Mouse (Mus musculus) ovary, adult 18-20 months (tissue): ENCODE results near the gene Hbb-y.
"Not testable (repeated sequence)": the region's sequence is repeated elsewhere in the genome, so short reads cannot be mapped to it uniquely, and the experiment has no call there.

Experiments used
- DNase-seq: peaks from one replicate; pipeline ENCODE4 v3.0.0; 2022; ENCODE audit warnings: low spot score, mixed read lengths

Hbb-y gene

DNA sequence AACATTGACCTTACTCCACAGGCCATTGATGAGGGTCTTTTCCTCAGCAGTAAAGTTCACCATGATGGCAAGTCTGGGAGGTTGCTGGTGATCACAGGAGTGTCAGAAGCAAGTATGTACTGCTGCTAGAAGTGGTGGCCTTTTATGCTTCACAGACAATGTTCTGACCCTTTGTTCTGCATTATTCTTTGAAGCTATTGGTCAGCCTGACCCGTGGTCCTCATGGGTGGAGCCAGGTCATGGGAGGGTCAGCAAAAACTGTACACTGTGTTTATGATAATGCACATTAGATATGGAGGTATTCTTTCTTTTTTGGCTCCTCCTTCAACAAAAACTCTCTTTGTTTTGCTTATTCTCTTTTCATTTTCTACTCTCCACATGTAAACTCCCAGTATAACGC lies at the start of gene Hbb-y:
Hbb-y (minus strand) TSS at position 127 of the 400 bp plus-strand sequence.
- no peak for DNase-seq

DNA sequence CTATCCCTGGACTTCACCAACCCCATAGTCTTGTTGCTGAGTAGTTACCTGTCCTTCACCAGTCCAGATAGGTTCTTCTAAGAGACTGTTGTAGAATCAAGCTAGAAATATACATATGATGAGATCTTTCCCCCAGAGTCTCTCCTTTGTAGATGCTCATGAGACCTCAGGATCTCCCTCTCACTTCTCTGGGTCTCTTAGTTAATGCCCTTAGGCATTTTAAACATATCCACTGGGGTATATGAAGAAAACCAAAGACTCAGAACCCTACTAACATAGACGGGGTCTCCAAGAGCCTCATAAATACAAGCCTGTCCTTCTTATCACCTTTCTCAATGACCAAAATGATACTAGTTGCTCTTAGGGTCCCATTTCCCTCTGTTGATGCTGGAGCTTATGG lies 41.4 kb upstream of the Hbb-y start, which contains the start of gene Olfr64:
Olfr64 (minus strand) TSS at position 101 of the 400 bp plus-strand sequence.
- DNase-seq: no peak

DNA sequence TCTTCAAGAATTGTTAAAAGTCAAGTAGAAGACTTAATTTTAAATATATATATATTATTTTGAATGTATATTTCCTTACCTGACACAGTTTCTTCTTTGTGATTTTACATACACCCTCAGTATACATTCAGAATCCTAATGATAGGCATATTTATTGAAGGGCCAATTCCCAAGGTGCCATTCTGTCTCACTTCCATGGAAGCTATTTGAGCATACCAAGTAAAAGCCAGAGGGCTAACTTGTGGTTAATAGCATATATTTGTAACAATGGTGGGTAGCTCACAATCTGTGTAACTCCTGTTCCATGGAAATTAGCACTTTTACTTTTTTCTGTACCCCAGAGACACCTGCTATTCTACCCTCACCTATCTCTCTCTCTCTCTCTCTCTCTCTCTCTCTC lies 33.1 kb upstream of the Hbb-y start, which contains the start of gene Olfr66:
Olfr66 (minus strand) TSS at position 101 of the 400 bp plus-strand sequence.
- no peak for DNase-seq

DNA sequence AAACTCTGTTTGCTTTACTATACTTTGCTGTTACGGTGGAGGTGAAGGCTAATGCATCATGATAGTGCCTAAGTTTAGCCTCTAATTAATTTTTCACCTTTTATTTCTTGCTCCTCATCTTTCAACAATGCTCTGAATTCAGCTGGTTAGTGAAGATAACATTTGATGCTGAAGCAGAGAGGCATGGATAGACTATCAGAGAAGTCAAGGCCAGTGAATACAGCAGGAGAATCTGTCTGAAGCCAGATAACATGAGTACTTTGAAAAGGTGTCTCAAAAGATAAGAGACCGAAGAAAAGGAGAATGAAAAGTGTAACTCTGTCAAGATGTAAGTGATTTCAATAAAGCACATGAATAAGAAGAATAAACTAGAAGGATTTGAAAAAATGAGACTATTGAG lies 24.1 kb upstream of the Hbb-y start:
- DNase-seq: no peak

DNA sequence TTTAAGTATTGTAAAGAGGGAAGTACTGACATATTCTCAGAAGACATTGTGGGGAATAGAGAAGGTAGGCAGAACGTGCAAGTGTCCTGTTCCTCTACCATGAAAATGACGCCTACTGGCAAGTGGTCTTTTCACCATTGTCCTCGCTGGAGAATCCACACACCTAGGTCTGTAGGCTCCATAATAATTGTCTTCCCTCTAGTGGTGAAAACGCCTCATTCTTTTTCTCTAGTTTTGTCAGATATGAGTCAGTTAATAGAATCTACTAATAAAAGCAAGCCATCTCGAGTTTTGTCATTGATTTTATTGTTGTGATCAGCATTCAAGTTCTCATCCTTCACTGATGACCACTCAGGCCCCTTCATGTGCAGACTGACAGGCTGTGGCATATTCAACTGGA lies 21.4 kb upstream of the Hbb-y start:
- no peak for DNase-seq

DNA sequence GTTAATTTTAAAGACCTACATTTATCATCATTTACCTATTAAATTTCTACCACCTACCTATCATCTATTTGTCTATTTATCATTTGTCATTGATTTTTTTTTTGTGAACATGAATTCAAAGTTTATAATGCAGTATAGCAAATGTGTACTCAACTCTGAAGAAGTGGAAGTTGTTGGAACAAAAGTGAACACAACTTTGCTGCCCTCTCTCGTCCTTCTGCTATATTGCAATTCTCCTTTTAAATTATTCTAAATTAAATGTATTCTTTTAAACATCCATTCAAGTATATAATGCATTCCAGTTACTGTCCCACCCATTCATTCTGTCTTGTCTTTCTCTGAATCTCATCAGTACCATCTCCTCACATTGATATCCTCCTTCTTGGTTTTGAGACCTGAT lies 20.0 kb upstream of the Hbb-y start:
- DNase-seq: no peak

DNA sequence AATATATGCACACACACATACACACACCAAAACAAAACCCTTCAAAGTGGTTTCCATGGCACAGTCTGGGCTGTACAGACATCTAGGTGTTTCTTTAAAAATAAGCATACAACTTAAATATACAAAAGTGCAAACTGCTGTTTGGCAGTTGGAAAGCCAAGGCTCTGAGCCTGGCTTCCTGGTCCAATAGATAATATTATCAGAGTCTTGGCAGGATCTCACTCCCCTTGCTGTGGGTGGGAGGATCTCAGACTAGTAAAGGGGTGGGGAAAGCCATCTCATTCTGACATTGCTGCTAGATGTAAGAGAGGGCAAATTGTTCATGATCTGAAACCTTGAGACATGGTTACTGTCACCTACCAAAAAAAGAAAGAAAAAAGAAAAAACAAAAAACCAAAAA lies 17.7 kb upstream of the Hbb-y start:
- no peak for DNase-seq

DNA sequence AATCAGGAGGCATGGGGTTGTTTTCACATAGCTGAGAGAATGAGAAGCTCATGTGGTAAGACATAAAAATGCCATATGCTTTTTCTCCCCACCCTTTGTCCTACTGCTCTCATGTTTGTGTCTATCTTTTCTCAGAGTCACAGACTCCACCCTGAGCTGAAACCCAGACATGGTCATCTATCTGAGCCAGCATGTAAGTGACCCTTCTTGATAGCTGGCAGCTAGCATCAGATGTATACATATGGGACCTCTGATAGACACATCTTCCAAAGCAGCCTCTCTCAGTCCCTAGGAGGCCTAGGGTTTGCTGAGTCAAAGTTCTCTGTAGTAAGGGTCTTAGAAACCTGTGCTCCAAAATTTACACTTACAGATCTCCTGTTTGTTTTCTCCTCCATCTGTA lies 12.7 kb upstream of the Hbb-y start:
- DNase-seq: no peak

DNA sequence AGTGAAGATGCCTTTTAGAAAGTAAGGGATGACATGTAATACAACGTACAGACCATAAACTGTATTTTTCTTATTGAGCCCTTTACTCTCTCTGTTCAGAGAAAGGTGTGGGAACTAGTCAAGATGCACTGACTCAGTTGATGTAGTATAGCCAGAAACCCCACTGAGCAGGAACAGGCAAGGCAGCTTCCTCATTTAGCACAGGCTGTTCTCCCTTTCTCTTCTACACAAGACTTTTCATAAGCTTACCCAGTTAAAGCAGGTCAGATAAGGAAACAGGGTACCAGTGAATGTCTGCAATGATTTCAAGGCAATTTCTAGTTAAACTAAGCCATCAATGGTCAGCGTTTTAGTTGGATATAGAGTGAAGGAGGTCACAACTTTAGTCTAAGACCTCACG lies 8.5 kb upstream of the Hbb-y start:
- DNase-seq: no peak

DNA sequence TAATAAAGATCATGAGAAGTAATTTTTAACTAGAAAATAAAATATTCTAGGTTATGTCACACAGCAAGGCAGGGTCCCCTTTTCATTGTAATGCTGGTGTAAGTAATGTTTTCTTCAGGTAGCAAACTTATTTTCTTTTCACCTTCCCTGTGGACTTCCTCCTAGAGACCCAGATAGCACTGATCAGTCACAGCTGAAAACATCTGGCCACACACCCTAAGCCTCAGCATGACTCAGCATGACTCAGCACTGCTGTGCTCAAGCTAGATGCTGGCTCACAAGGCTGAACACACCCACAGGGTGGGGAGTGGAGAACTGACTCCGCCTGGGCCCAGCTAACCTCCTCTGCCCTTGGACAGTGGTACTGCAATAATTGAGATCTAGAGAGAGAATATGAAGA lies 7.8 kb upstream of the Hbb-y start:
- peak; percentile 52 for DNase-seq

DNA sequence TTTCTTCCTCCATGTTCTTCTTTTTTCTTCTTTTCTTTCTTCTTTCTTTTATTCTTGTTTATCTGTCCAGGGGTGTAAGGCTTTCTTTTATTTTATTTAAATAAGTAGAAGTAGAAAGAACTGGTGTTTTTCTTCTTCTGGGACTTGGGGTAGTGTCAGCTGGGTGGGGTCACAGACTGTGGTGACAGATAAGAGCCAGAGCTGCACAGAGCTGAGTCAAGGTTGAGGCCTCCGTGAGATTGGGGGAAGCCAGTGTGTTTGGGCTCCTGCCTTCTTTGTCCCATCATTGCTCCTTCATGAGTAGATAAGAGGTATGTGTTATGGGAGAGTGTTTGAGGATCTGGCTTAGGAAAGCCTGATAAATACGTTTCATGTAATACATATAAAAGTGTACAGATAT lies 6.1 kb upstream of the Hbb-y start:
- DNase-seq: no peak

DNA sequence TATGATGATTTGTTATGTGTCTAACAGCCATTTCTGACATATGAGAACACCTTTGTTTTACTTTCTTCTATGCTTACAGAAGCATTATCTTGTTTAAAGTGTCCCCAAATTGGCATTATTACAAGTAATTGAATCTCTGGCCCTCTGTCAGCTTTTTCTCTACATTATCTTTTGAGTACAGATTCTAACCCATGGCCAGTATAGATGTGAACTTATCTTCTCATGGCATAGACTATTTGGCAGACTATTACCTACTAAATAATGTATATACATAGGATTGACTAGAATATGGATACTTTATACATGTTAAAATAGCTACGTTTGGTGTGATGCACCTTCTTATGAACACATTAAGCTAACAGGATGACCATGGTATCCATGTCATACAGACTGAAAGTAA lies 1.7 kb upstream of the Hbb-y start:
- no peak for DNase-seq

DNA sequence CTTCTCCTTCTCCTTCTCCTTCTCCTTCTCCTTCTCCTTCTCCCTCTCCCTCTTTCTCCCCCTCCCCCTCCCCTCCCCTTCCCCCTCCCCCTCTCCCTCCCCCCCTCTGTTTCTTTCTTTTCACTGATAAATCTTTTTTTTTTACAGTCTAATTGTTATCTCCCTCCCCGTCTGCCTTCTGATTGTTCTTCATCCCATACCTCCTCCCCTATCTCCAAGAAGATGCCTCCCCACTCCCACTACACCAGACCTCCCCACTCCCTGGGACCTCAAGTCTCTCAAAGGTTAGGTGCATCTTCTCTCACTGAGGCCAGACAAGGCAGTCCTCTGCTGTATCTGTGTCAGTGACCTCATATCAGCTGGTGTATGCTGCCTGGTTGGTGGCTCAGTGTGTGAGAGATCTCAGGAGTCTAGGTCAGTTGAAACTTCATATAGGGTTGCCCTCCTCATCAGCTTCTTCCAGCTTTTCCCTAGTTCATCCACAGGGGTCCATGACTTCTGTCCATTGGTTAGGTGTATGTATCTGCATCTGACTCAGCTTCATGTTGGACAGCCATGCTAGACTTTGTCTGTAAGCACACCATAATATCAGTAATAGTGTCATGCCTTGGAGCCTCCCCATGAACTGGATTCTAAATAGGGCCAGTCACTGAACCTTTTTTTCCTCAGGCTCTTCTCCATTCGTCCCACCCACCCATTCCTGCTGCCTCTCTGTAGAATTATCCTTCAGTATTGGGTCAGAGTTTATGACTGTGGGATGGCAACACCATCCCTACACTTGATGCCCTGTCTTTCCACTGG lies 8.3 kb downstream of the Hbb-y start:
- no peak for DNase-seq

DNA sequence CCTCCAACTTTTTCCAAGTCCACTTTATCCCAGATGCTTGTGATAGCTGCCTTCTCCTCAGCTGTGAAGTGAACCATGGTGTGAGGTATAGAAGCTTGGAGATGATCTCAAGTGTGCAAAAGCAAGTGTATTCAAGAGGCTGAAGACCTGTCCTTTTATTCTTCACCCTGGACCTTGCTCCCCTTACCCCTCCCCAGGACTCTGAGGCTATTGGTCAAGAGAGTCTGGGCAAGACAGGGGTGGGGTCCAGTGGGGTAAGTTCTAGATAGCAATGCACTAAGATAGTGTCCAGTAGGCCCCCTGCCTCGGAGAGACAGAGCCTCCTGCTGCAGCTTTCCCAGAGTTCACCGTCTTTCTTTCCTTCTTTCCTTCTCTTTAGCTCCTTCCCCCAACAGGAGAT lies 10.0 kb downstream of the Hbb-y start, which contains the start of gene Hbb-bh1:
Hbb-bh1 (minus strand) TSS at position 131 of the 400 bp plus-strand sequence.
- DNase-seq: no peak

DNA sequence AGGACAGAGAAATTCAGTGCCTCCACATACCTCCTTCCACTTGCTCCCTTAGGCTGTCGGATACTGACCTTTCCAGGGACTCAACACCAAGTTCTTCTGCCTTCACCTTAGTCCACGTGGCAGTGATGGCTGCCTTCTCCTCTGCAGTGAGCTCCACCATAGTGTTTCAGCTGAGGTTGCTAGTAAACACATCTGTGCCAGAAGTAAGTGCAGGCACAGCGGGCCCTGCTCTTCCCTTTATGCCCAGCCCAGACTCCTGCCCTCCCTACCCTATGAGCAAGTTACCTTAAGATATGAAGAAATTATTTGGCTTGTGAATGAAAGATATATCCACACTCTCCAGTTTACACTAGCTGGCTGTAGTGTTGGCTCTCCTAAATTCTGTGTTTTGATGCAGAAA lies 12.7 kb downstream of the Hbb-y start, which contains the start of gene Hbb-bh2:
Hbb-bh2 (minus strand) TSS at position 253 of the 400 bp plus-strand sequence.
- DNase-seq: no peak

DNA sequence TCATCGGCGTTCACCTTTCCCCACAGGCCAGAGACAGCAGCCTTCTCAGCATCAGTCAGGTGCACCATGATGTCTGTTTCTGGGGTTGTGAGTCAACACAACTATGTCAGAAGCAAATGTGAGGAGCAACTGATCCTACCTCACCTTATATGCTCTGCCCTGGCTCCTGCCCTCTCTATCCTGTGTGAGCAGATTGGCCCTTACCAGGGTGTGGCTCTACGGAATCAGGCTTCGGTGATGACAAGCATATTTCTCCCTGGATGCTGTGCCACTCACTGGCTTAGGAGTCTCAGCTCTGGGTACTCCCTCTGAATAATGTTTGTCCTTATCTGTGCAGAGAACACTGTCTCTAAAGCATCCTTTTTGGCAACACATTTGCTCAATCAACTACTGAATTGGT lies 25.2 kb downstream of the Hbb-y start, which contains the start of gene Hbb-bs:
Hbb-bs (minus strand) TSS at position 289 of the 400 bp plus-strand sequence.
- DNase-seq: no peak

DNA sequence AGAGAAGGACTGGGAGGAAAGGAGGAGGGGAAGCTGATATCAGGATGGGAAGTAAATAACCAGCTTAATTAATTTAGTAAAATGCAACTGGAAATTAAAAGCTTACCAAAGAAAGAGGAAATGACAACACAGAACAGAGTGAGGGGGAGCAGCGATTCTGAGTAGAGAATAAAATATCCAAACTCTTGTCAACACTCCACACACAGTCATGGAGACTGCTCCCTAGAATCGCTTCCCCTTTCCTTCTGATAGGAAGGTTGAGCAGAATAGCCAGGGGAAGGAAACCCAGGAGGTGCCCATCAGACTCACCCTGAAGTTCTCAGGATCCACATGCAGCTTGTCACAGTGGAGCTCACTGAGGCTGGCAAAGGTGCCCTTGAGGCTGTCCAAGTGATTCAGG lies 25.9 kb downstream of the Hbb-y start:
- not testable (repeated sequence) for DNase-seq

DNA sequence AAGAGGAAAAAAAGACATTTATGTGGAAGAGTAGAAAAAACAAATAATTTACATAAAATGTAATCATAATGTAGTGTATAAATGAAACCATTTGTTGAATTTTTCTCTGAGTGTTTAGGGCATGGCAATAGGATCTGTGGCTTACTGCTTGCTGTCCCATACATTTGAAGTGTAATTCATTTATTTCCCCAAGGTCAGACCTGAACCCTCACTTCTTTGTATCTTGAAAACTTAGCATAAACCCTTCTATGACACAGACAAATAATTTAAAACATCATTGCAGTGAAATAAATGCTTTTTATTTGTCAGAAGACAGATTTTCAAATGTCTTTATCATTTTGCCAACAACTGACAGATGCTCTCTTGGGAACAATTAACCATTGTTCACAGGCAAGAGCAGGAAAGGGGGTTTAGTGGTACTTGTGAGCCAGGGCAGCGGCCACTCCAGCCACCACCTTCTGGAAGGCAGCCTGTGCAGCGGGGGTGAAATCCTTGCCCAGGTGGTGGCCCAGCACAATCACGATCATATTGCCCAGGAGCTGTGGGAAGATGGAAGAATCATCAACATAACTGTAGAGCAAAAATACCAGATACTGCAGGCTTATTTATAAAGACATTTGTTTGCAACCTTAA lies 26.6 kb downstream of the Hbb-y start:
- DNase-seq: no peak

DNA sequence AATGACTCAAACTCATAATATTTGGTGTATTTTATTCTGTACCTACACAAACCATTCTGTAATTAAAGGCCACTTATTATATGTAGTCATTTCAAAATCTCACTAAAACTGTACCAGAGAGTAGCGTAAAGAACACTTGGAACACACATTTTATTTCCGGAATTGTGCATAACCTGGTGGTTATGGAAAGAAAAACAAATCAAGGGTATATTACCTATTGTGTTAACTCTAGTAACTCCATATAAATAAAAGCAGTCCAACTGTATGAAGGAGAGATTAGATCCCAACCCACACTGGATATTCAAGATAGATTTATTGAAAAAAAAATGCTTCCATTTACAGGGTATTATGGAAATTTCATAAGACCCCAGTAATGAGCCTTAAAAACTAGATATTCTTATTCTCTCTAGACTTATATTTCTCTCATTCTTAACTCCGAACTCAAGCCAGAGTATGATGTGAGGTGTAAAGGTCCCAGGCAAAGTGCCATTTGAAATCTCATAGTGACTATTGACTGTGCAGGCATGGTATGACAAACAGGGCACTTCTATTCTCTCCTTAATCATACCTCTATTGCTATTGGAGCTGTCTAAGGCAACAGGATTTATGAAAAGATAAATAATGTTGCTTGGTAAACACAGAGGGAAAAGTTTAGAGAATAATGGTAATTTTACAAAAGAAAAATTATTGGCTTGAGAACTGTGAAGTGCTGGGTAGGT lies 27.3 kb downstream of the Hbb-y start:
- no peak for DNase-seq

DNA sequence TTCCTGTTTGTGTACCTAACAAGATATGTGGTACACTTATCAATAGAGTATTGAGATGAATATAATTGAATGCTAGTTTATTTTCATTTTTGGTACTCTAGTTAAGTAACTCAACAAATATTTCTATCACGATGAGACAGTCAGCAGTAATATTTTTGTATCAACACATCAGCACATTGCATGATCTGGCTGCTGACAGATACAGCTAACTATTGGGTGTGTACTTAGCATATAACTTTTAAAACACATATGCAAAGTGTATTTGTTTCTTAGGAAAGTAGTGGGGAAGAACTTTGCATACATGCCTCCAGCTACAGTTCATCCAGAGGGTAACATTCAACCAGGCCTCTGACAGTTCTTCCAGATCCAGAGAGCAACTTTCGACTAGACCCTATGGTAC lies 28.4 kb downstream of the Hbb-y start:
- no peak for DNase-seq

DNA sequence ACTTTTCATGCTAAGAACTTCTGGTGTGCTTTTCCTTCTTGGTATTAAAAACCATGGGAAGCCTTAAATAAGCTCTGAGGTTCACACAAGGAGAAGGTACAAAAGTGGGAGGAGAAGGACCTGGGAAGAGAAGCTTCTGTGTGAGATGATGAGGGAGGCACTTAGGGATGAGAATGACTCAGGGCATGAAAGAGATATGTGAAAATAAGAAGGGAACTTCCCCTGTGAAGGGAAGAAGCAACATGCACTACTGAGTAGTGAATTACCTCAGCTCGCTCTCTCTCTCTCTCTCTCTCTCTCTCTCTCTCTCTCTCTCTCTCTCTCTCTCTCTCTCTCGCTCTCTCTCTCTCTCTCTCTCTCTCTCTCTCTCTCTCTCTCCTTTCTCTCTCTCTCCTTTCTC lies 37.9 kb downstream of the Hbb-y start:
- not testable (repeated sequence) for DNase-seq

DNA sequence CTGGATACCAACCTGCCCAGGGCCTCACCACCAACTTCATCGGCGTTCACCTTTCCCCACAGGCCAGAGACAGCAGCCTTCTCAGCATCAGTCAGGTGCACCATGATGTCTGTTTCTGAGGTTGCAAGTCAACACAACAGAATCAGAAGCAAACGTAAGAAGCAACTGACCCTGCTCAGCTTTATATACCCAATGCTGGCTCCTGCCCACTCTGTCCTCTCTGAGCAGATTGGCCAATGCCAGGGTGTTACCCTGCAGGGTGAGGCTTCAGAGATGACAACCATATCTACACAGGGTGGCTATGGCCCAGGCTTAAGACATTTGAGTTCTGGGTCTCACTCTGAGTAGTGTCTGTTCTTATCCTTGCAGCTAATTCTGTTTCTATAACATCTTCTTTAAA lies 39.2 kb downstream of the Hbb-y start, which contains the start of gene Hbb-bt:
Hbb-bt (minus strand) TSS at position 231 of the 400 bp plus-strand sequence.
- DNase-seq: no peak
